Mouse (Mus musculus) stomach, postnatal 0 days (tissue): ENCODE data around the gene Sox6.

Source experiments
- CTCF ChIP-seq: IDR thresholded peaks from 2 replicates; pipeline ENCODE4 v1.5.1; 2016; ENCODE audit warnings: antibody characterized with exemption, low read depth, mild to moderate bottlenecking, moderate library complexity
- EP300 ChIP-seq: optimal IDR thresholded peaks from 2 replicates; pipeline ENCODE3; 2016; ENCODE audit warnings: antibody characterized with exemption

- no peak for TF ChIP-seq EP300
- no peak for TF ChIP-seq CTCF
Observed at GRCm38 (mm10) chr7:115732824-115733223, 305.8 kb downstream of the Sox6 start.
